Mouse (Mus musculus): ENCODE results near the gene March6. TPM values are rescaled to one million over a fixed set of nuclear protein-coding genes. Genes with fewer than 3 reads are reported as not detected.

The March6 gene
- polyA plus RNA-seq, 1 experiment from 2014 or later = 68.3 TPM

DNA sequence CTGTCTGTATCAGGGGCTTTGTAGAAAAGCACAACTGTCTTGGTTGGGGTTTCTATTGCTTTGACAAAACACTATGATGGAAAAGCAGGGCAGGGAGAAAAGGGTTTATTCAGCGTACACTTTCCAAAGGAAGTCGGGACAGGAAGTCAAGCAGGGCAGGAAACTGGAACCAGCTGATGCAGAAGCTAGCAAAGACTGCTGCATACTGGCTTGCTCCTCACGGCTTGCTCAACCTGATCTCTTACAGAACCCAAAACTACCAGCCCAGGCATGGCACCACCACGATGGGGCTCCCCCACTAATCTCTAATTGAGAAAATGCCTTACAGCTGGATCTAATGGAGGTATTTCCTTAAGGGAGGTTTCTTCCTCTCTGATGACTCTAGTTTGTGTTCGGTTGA, 16.6 kb upstream of the March6 start:
- ATAC-seq = no peak
- no peak for DNase-seq (ENCODE audit: low spot score)

DNA sequence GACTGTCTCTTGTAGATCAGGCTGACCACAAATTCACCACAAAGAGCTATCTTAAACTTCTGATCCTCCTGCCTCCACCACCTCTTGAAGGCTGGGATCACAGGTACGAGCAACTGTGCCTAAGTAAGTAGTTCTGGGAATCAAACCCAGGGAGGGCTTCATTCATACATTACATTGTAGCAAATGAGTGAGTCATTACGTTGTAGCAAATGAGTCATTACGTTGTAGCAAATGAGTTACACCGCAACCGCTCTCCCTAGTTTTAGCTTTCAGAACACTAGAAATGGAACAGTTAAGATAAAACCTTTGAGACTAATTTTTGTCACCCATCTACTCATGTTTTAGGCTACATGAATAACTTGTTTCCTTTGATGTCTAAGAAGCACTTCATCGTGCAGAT, 15.4 kb upstream of the March6 start:
- WGBS = 82% methylated on average over 6 of the region's 6 CpGs
- H3K27me3 ChIP-seq (replicated peaks; ENCODE audit: control insufficient read depth, insufficient read depth, low read length) = no peaks in the 10 kb centered on the region
- H3K4me2 ChIP-seq (ENCODE audit: low read length) = no peak overlapping the region
- H3K9me3 ChIP-seq (replicated peaks; ENCODE audit: control insufficient read depth, low read length) = no peaks in the 10 kb centered on the region
- ATAC-seq (no peak), DNase-seq (ENCODE audit: low spot score) (no peak)
- peaks cover 9% of the 10 kb centered on the region for H3K4me1 ChIP-seq (ENCODE audit: control insufficient read depth, insufficient read depth, low read length)
- no peak overlapping the region for H3K9ac ChIP-seq (ENCODE audit: low read length)
- H3K36me3 ChIP-seq (ENCODE audit: control insufficient read depth, insufficient read depth, low read length) = no peaks in the 10 kb centered on the region
- H3K27ac ChIP-seq (ENCODE audit: low read depth, low read length) = no peak overlapping the region
- no peak overlapping the region for H3K4me3 ChIP-seq (ENCODE audit: low read depth, low read length)

More for the DNA sequence above, 16.6 kb upstream of the March6 start:
- H3K9me3 ChIP-seq (replicated peaks; ENCODE audit: control insufficient read depth, low read length) = no peaks in the 10 kb centered on the region
- H3K4me2 ChIP-seq (ENCODE audit: low read length) = no peak overlapping the region
- H3K4me3 ChIP-seq (ENCODE audit: low read depth, low read length) = no peak overlapping the region
- H3K9ac ChIP-seq (ENCODE audit: low read length) = no peak overlapping the region
- H3K27me3 ChIP-seq (replicated peaks; ENCODE audit: control insufficient read depth, insufficient read depth, low read length) = no peaks in the 10 kb centered on the region
- peaks cover 2% of the 10 kb centered on the region for H3K4me1 ChIP-seq (ENCODE audit: control insufficient read depth, insufficient read depth, low read length)
- H3K27ac ChIP-seq (ENCODE audit: low read depth, low read length) = no peak overlapping the region
- 74% methylated on average over 5 of the region's 5 CpGs for WGBS
- no peaks in the 10 kb centered on the region for H3K36me3 ChIP-seq (ENCODE audit: control insufficient read depth, insufficient read depth, low read length)

DNA sequence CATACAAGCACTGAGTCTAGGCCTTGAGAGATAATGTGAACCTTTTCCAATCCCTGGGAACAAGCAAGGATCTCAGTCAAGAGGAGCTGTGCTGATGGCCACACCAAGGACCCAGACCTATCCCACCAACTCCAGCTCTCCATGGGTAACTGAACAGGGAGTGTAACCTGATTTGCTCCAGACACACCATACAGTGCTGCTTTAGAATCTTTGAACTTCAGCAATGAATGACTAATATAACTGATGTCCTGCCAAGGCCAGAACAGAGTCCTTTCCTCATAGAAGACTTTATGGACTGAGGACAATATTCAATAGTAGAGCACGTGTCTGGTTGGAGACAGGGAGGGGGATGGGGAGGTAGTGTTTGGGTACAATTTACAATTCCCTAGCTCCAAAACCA, 14.2 kb upstream of the March6 start:
- no peak for DNase-seq (ENCODE audit: low spot score)
- WGBS = 75% methylated on average over 1 of the region's 1 CpGs
- no peak overlapping the region for H3K4me2 ChIP-seq (ENCODE audit: low read length)
- H3K4me1 ChIP-seq (ENCODE audit: control insufficient read depth, insufficient read depth, low read length) = peaks cover 9% of the 10 kb centered on the region
- H3K27me3 ChIP-seq (replicated peaks; ENCODE audit: control insufficient read depth, insufficient read depth, low read length) = no peaks in the 10 kb centered on the region
- H3K9me3 ChIP-seq (replicated peaks; ENCODE audit: control insufficient read depth, low read length) = no peaks in the 10 kb centered on the region
- no peak overlapping the region for H3K27ac ChIP-seq (ENCODE audit: low read depth, low read length)
- H3K9ac ChIP-seq (ENCODE audit: low read length) = no peak overlapping the region
- no peak for ATAC-seq
- H3K4me3 ChIP-seq (ENCODE audit: low read depth, low read length) = no peak overlapping the region
- H3K36me3 ChIP-seq (ENCODE audit: control insufficient read depth, insufficient read depth, low read length) = no peaks in the 10 kb centered on the region

DNA sequence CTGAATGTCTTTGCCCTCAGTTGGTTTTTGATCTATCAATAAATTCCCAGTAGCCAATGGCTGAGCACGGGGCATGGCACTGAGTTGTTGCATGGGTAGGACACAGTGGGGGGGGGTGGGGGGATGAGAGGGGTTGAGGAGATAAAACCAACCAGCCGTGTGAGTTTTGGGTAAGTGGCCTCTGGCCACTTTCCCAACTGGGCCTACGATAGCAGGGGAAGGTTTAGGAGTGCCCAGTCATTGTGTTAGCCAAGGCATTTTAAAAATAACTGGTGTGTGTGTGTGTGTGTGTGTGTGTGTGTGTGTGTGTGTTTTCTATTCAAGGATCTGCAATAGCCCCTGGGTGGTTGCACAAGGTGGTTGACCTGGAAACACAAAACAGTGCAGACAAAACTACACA, 12.4 kb upstream of the March6 start:
- Histone ChIP-seq H3K36me3 (ENCODE audit: control insufficient read depth, insufficient read depth, low read length) (no peaks in the 10 kb centered on the region), H3K27ac (ENCODE audit: low read depth, low read length) (no peak overlapping the region), H3K4me2 (ENCODE audit: low read length) (no peak overlapping the region), H3K9me3 (replicated peaks; ENCODE audit: control insufficient read depth, low read length) (no peaks in the 10 kb centered on the region), H3K4me1 (ENCODE audit: control insufficient read depth, insufficient read depth, low read length) (peaks cover 9% of the 10 kb centered on the region), H3K9ac (ENCODE audit: low read length) (no peak overlapping the region), H3K27me3 (replicated peaks; ENCODE audit: control insufficient read depth, insufficient read depth, low read length) (no peaks in the 10 kb centered on the region), H3K4me3 (ENCODE audit: low read depth, low read length) (no peak overlapping the region)
- 14% methylated on average over 3 of the region's 3 CpGs for WGBS
- DNase-seq (ENCODE audit: low spot score) (no peak), ATAC-seq (no peak)

DNA sequence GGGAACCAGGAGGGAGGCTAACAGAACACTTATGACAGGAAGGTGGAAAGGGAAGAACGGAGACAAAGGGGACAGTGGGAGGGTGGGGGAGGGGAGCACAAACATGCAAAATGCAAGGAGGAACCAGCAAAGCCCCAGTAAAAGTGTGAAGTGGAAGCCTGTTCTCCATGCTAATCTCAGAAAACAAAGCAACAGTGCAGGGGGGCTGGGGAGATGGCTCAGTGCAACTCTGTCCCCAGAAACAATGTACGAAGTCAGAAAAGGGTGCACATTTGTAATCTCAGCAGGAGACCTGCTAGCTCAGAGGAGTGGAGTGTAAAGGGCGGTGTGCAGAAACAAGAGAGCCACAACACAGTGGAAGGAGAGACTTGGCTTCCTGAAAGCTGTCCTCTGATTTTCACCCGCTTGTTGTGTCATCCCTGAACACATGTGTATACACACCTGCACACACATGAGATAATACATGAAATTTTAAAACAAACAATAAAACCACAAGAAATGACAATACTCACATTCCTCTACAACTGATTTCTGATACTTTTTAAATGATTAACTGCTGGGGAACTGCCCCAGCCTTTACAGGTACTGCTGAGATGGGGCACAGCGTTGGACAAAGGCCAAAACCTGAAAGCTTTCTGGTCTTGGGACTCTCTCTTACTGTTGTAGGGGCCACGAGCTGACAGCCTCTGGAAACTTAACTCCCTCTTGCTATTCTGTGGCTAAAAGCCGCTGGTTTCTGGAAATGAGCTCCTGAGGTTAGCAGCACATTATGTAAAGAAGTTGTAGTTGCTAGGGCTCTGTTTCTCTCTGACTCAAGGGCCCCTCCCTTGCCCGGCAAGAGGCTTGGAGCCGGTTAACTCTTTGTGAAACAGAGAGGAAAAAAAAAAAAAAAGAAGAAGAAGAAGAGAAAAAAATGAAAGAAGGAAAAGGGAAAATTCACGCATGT, 11.4 kb upstream of the March6 start:
- no peaks in the 10 kb centered on the region for H3K9me3 ChIP-seq (replicated peaks; ENCODE audit: control insufficient read depth, low read length)
- no peaks in the 10 kb centered on the region for H3K36me3 ChIP-seq (ENCODE audit: control insufficient read depth, insufficient read depth, low read length)
- H3K27ac ChIP-seq (ENCODE audit: low read depth, low read length) = peak overlapping the region; percentile 52; the same call in 1 of the 2 replicates
- DNase-seq (ENCODE audit: low spot score) (peak; percentile 19), ATAC-seq (peak; percentile 47)
- no peaks in the 10 kb centered on the region for H3K27me3 ChIP-seq (replicated peaks; ENCODE audit: control insufficient read depth, insufficient read depth, low read length)
- peaks cover 9% of the 10 kb centered on the region for H3K4me1 ChIP-seq (ENCODE audit: control insufficient read depth, insufficient read depth, low read length)
- H3K9ac ChIP-seq (ENCODE audit: low read length) = no peak overlapping the region
- WGBS = 7% methylated on average over 10 of the region's 10 CpGs
- H3K4me3 ChIP-seq (ENCODE audit: low read depth, low read length) = no peak overlapping the region
- H3K4me2 ChIP-seq (ENCODE audit: low read length) = peak overlapping the region; percentile 3; the same call in 1 of the 2 replicates

DNA sequence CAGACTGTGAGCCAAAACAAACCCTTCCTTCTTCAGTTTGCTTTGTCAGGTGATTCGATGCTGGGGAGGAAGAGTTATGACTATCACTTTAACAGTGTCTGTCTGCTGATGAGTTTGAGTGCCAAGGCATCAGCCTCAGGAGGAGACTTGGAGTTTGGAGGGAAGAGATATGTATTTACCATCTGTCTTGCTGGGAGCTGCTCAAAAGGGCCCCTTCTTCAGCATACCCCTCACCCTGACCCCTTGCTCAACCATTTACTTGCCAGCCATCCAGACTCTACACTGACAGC, 9.6 kb upstream of the March6 start:
- Histone ChIP-seq H3K27me3 (replicated peaks; ENCODE audit: control insufficient read depth, insufficient read depth, low read length) (no peaks in the 10 kb centered on the region), H3K36me3 (ENCODE audit: control insufficient read depth, insufficient read depth, low read length) (no peaks in the 10 kb centered on the region), H3K4me3 (ENCODE audit: low read depth, low read length) (no peak overlapping the region), H3K4me2 (ENCODE audit: low read length) (no peak overlapping the region), H3K9ac (ENCODE audit: low read length) (no peak overlapping the region), H3K4me1 (ENCODE audit: control insufficient read depth, insufficient read depth, low read length) (peaks cover 19% of the 10 kb centered on the region), H3K9me3 (replicated peaks; ENCODE audit: control insufficient read depth, low read length) (no peaks in the 10 kb centered on the region), H3K27ac (ENCODE audit: low read depth, low read length) (no peak overlapping the region)
- WGBS = 86% methylated on average over 1 of the region's 1 CpGs
- no peak for ATAC-seq
- DNase-seq (ENCODE audit: low spot score) = no peak

DNA sequence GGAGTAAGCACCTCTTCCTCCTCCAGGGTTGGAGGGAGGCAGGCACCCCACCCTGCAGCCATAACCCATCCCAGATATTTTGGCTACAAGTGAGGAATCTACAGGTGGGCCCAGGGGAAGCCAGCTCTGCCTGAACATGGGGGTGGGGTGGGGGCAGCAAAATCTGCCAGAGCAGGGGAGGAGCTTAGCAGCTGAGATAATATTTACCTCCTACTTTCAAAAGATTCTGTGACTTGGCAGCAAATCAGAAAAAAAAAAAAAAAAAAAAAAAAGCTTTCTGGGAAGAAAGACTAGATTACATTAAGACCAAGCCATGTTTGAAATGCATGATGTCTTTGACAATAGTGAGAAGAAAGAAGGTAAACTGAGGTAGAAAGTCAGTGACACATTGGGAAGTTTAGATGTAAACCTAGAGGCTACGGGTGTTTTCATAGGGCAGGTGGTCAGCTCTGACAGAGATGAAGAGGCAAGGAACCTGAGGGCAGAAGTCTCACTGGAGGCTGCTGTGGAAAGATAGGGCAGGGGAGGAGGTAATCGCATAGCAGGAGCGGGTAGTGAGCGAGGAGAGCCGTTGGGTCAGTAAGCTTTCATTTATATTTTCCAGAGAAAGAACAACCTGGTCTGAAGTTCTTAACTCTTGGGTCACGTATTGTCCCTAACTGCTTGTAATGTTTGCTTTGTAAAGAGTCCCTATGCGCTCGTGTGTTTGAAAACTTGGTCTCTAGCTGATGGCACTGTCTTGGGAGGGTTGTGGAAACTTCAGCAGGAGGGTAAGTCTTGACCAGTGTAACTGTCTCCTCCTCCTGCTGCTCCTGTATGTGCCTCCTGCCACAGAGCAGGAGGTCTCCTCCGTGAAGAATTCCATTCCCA, 9.0 kb upstream of the March6 start:
- no peak overlapping the region for H3K27ac ChIP-seq (ENCODE audit: low read depth, low read length)
- H3K27me3 ChIP-seq (replicated peaks; ENCODE audit: control insufficient read depth, insufficient read depth, low read length) = no peaks in the 10 kb centered on the region
- peaks cover 19% of the 10 kb centered on the region for H3K4me1 ChIP-seq (ENCODE audit: control insufficient read depth, insufficient read depth, low read length)
- DNase-seq (ENCODE audit: low spot score) (no peak), ATAC-seq (no peak)
- no peak overlapping the region for H3K4me3 ChIP-seq (ENCODE audit: low read depth, low read length)
- no peaks in the 10 kb centered on the region for H3K36me3 ChIP-seq (ENCODE audit: control insufficient read depth, insufficient read depth, low read length)
- H3K4me2 ChIP-seq (ENCODE audit: low read length) = no peak overlapping the region
- H3K9me3 ChIP-seq (replicated peaks; ENCODE audit: control insufficient read depth, low read length) = no peaks in the 10 kb centered on the region
- 78% methylated on average over 9 of the region's 9 CpGs for WGBS
- H3K9ac ChIP-seq (ENCODE audit: low read length) = no peak overlapping the region

DNA sequence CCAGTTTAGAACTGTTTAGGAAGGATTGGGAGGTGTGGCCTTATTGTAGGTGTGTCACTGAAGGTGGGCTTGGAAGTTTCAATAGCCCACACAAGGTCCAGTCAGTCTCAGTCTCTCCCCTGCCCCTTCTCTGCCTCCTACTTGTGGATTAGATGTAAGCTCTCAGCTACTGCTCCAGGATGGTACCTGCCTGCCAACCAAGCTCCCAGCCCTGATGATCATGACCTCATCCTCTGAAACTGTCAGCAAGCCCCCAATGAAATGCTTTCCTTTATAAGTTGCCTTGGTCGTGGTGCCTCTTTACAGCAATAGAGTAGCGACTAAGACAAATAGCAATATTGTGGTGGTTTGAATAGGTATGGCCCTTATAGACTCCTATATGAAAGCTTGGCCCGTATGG, 7.5 kb upstream of the March6 start:
- no peak for ATAC-seq
- no peak for DNase-seq (ENCODE audit: low spot score)
- no peaks in the 10 kb centered on the region for H3K9me3 ChIP-seq (replicated peaks; ENCODE audit: control insufficient read depth, low read length)
- no peak overlapping the region for H3K4me3 ChIP-seq (ENCODE audit: low read depth, low read length)
- 87% methylated on average over 3 of the region's 3 CpGs for WGBS
- H3K36me3 ChIP-seq (ENCODE audit: control insufficient read depth, insufficient read depth, low read length) = no peaks in the 10 kb centered on the region
- H3K4me1 ChIP-seq (ENCODE audit: control insufficient read depth, insufficient read depth, low read length) = peaks cover 19% of the 10 kb centered on the region
- H3K4me2 ChIP-seq (ENCODE audit: low read length) = no peak overlapping the region
- no peak overlapping the region for H3K9ac ChIP-seq (ENCODE audit: low read length)
- H3K27me3 ChIP-seq (replicated peaks; ENCODE audit: control insufficient read depth, insufficient read depth, low read length) = no peaks in the 10 kb centered on the region
- no peak overlapping the region for H3K27ac ChIP-seq (ENCODE audit: low read depth, low read length)

DNA sequence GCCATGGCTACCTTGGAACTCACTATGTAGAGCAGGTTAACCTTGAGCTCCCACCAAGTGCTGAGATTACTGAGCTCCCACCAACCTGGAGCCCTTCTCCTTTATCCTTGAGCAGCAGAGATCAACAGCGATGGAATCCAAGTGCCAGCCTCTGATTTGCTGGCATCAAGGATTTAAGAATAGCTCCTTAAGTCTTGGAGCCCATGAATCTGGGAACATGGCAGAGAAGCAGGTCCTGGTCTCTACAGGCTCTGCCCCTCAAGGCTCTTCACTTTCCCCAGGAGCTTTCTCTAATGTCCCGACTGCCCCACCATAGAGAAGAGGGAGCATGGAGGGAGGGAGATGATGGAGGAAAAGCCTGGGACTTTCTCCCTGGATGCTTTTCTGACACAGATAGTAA, 6.9 kb upstream of the March6 start:
- DNase-seq (ENCODE audit: low spot score) (no peak), ATAC-seq (no peak)

More for the DNA sequence above, 6.9 kb upstream of the March6 start:
- Histone ChIP-seq H3K9ac (ENCODE audit: low read length) (no peak overlapping the region), H3K4me3 (ENCODE audit: low read depth, low read length) (no peak overlapping the region), H3K27ac (ENCODE audit: low read depth, low read length) (no peak overlapping the region), H3K4me2 (ENCODE audit: low read length) (no peak overlapping the region), H3K36me3 (ENCODE audit: control insufficient read depth, insufficient read depth, low read length) (no peaks in the 10 kb centered on the region), H3K4me1 (ENCODE audit: control insufficient read depth, insufficient read depth, low read length) (peaks cover 19% of the 10 kb centered on the region), H3K9me3 (replicated peaks; ENCODE audit: control insufficient read depth, low read length) (no peaks in the 10 kb centered on the region), H3K27me3 (replicated peaks; ENCODE audit: control insufficient read depth, insufficient read depth, low read length) (no peaks in the 10 kb centered on the region)
- 92% methylated on average over 2 of the region's 2 CpGs for WGBS

Measured in forebrain, embryonic 14.5 days (tissue).